8 mouse cellular contexts compared by ENCODE assay signal in genomic region chrX:140600410-140601109, GRCm38 (mm10). TPM values are rescaled to one million over a fixed set of nuclear protein-coding genes. Genes with fewer than 3 reads are reported as not detected.
DNase-seq lines count a peak whose midpoint lies in the region; ATAC-seq and TF ChIP-seq lines count a peak whose summit lies in the region.

TSS of gene Tsc22d3 (minus strand) at chrX:140600659.

- H3K4me3 ChIP-seq in embryonic facial prominence, embryonic 13.5 days, result peak within 1 kb of the TSS; percentile 52
- peak within 1 kb of the TSS; percentile 55 for H3K4me3 ChIP-seq in heart, adult 2 months
- peak within 1 kb of the TSS; percentile 58 for H3K4me3 ChIP-seq in limb, embryonic 10.5 days
- H3K4me3 ChIP-seq in midbrain, embryonic 11.5 days (ENCODE audit: low read depth, low read length), result peak within 1 kb of the TSS; percentile 45

- H3K9me3 ChIP-seq in embryonic facial prominence, embryonic 13.5 days, result no peaks in the 10 kb centered on the region
- H3K9me3 ChIP-seq in limb, embryonic 10.5 days (replicated peaks), result peaks cover 4% of the 10 kb centered on the region; the same call in 1 of the 2 replicates
- no peaks in the 10 kb centered on the region for H3K9me3 ChIP-seq in midbrain, embryonic 11.5 days (ENCODE audit: control insufficient read depth, low read length)

- DNase-seq in 3T3-L1 (ENCODE audit: low read depth, low spot score), result peak; percentile 66
- peak; percentile 44 for DNase-seq in adrenal gland, adult 8-10 months
- peak; percentile 56 to 65 for DNase-seq in heart, adult 2 months
- DNase-seq in kidney, adult 18-20 months, result peak; percentile 66
- peak; percentile 41 for DNase-seq in limb, embryonic 10.5 days (ENCODE audit: low spot score)
- peak; percentile 87 for DNase-seq in midbrain, embryonic 11.5 days (ENCODE audit: low spot score, missing footprints)
- DNase-seq in spleen, adult 18-20 months, result peak; percentile 22 to 50

- intact Hi-C loops in heart, adult 2 months (cut with DNase I), result loop anchor here (1.0 to 5.0 kb wide), 2 partner anchors 109 to 122 kb away; no protein-coding TSS in a partner anchor

- H3K36me3 ChIP-seq in embryonic facial prominence, embryonic 13.5 days, result no peaks in the 10 kb centered on the region
- H3K36me3 ChIP-seq in heart, adult 2 months (ENCODE audit: control insufficient read depth, insufficient read depth, low read length), result no peaks in the 10 kb centered on the region
- no peaks in the 10 kb centered on the region for H3K36me3 ChIP-seq in limb, embryonic 10.5 days
- no peaks in the 10 kb centered on the region for H3K36me3 ChIP-seq in midbrain, embryonic 11.5 days (ENCODE audit: control insufficient read depth, insufficient read depth, low read length)

- WGBS in embryonic facial prominence, embryonic 13.5 days, result 25% methylated on average over 28 of the region's 28 CpGs
- WGBS in heart, adult 2 months, result 18% methylated on average over 28 of the region's 28 CpGs
- WGBS in limb, embryonic 10.5 days, result 20% methylated on average over 28 of the region's 28 CpGs
- WGBS in midbrain, embryonic 11.5 days, result 26% methylated on average over 28 of the region's 28 CpGs

- no peak for TF ChIP-seq POLR2A in heart, adult 2 months (IDR thresholded peaks at IDR 0.05; ENCODE audit: insufficient read depth, low read depth, low read length)

- no peaks in the 10 kb centered on the region for H3K79me2 ChIP-seq in heart, adult 2 months (replicated peaks; ENCODE audit: control insufficient read depth, insufficient read depth, low read length)

- peak within 1 kb of the TSS; percentile 81 for H3K4me2 ChIP-seq in embryonic facial prominence, embryonic 13.5 days
- H3K4me2 ChIP-seq in midbrain, embryonic 11.5 days, result peak within 1 kb of the TSS; percentile 54

- H3K4me1 ChIP-seq in embryonic facial prominence, embryonic 13.5 days, result no peaks in the 10 kb centered on the region
- no peaks in the 10 kb centered on the region; the same call in 1 of the 2 replicates for H3K4me1 ChIP-seq in heart, adult 2 months (ENCODE audit: control insufficient read depth, insufficient read depth, low read length)
- peaks cover 10% of the 10 kb centered on the region for H3K4me1 ChIP-seq in limb, embryonic 10.5 days
- H3K4me1 ChIP-seq in midbrain, embryonic 11.5 days (ENCODE audit: control insufficient read depth, insufficient read depth, low read length), result no peaks in the 10 kb centered on the region

- TF ChIP-seq CTCF in heart, adult 2 months (IDR thresholded peaks at IDR 0.05), result peak; percentile 85

- no peak for ATAC-seq in embryonic facial prominence, embryonic 13.5 days (ENCODE audit: insufficient number of reproducible peaks, insufficient read depth, low FRiP score, low TSS enrichment, low read depth)
- peak; percentile 38; the same call in 1 of the 2 replicates for ATAC-seq in midbrain, embryonic 11.5 days (ENCODE audit: low FRiP score)

- peaks cover 65% of the 10 kb centered on the region for H3K27me3 ChIP-seq in embryonic facial prominence, embryonic 13.5 days
- no peaks in the 10 kb centered on the region for H3K27me3 ChIP-seq in heart, adult 2 months (ENCODE audit: control insufficient read depth, insufficient read depth, low read length)
- H3K27me3 ChIP-seq in limb, embryonic 10.5 days (ENCODE audit: low read depth, poor library complexity, severe bottlenecking), result peaks cover 100% of the 10 kb centered on the region
- peaks cover 37% of the 10 kb centered on the region for H3K27me3 ChIP-seq in midbrain, embryonic 11.5 days (ENCODE audit: control insufficient read depth, insufficient read depth, low read length)

- no peak within 1 kb of the TSS for H3K27ac ChIP-seq in embryonic facial prominence, embryonic 13.5 days
- H3K27ac ChIP-seq in heart, adult 2 months, result peak within 1 kb of the TSS; percentile 72
- H3K27ac ChIP-seq in limb, embryonic 10.5 days, result no peak within 1 kb of the TSS
- no peak within 1 kb of the TSS for H3K27ac ChIP-seq in midbrain, embryonic 11.5 days (ENCODE audit: low read depth, low read length)

- TF ChIP-seq EP300 in heart, adult 2 months (IDR thresholded peaks at IDR 0.05; ENCODE audit: insufficient read depth, low read depth, low read length), result peak; percentile 61; the same call in 1 of the 2 replicates

- H3K9ac ChIP-seq in embryonic facial prominence, embryonic 13.5 days, result no peak within 1 kb of the TSS
- H3K9ac ChIP-seq in heart, adult 2 months (ENCODE audit: low read depth, low read length), result peak within 1 kb of the TSS; percentile 95
- H3K9ac ChIP-seq in midbrain, embryonic 11.5 days (ENCODE audit: low read length), result no peak within 1 kb of the TSS

RNA-seq across cellular contexts. Expression of gene Tsc22d3, which starts in this region (rescaled TPM):
- total RNA-seq in adrenal gland, adult 8-10 months (2022), result 100 to 1,000 TPM in 3 of 4 experiments, 10 to 100 TPM in 1; 95.1 to 116 (median 103) TPM
- polyA plus RNA-seq in embryonic facial prominence, embryonic 13.5 days (2015; fragmentation: Nextera tagmentation; extraction: Ambion mirVana), result 105 and 120 TPM in 2 replicates
- total RNA-seq in heart, adult 2 months (2021), result 100 to 1,000 TPM; 140 to 205 TPM
- 108 and 133 TPM in 2 replicates for polyA plus RNA-seq in heart, adult 2 months (2012; rRNA removed)
- 90.3 and 109 TPM in 2 replicates for polyA plus RNA-seq in limb, embryonic 10.5 days (2016; fragmentation: Nextera tagmentation; extraction: Ambion mirVana)
- polyA plus RNA-seq in midbrain, embryonic 11.5 days (2014; fragmentation: Nextera tagmentation; extraction: Ambion mirVana), result 165 and 166 TPM in 2 replicates

Comparison
In these comparisons a context has a peak if more than half of its experiments do, and no peak if none do; other contexts are left out.
1. DNase-seq: peak in every context shown above with its lines; median percentile 87 in midbrain, embryonic 11.5 days; 66 in 3T3-L1; 66 in kidney, adult 18-20 months; 60 in heart, adult 2 months; 44 in adrenal gland, adult 8-10 months; 41 in limb, embryonic 10.5 days; 36 in spleen, adult 18-20 months.